Mouse (Mus musculus) E14TG2a.4 (cell line): Measurements from ENCODE around the gene Cpm.

Experiments
- CTCF ChIP-seq: conservative IDR thresholded peaks from 2 replicates; pipeline ENCODE4 v1.5.1; 2014; ENCODE audit warnings: low read length
- NANOG ChIP-seq: IDR thresholded peaks from 2 replicates; pipeline ENCODE4 v1.6.1; 2014; ENCODE audit warnings: borderline replicate concordance, low read length, mixed read lengths
- POU5F1 ChIP-seq: IDR thresholded peaks from 2 replicates; pipeline ENCODE4 v1.6.1; 2014; ENCODE audit warnings: low read length, borderline replicate concordance

DNA sequence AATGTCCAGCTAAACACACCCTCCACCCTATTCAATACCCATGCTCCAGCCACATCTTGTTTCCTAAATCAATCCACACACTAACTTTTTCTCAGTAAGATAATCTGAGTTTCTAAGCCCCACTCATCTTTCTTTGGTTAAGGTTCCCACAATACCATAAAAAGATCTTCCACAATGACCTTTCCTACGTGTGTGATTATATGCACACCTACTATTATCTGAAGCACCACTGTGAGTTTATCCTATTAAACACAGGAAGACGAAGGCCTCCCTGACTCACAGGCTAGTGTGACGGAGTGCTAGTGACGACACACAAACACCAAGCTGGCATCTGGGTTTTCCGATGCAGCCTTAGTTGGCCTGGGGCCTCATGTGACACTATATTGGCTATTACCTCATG is 63.7 kb downstream of the Cpm start:
- TF ChIP-seq CTCF (no peak), NANOG (no peak), POU5F1 (no peak)
